Mouse (Mus musculus) splenic B cell, adult 2 months (primary cell): ENCODE results near the gene Adgrg1.

Experiments
- DNase-seq: peaks from one replicate; pipeline ENCODE4 v3.0.0-alpha.2; 2011; ENCODE audit warnings: low read depth, low spot score
- H3K27me3 ChIP-seq: 2 replicates; pipeline ENCODE4 v1.6.1; 2012; ENCODE audit warnings: mild to moderate bottlenecking, low read length, moderate library complexity, mixed read lengths; ENCODE audit not compliant: control insufficient read depth, poor library complexity, insufficient read depth, severe bottlenecking
- H3K36me3 ChIP-seq: 2 replicates; pipeline ENCODE4 v1.6.1; 2012; ENCODE audit warnings: mild to moderate bottlenecking, low read length, moderate library complexity, mixed read lengths; ENCODE audit not compliant: control insufficient read depth, poor library complexity, insufficient read depth, severe bottlenecking

Gene Adgrg1

GRCm38 (mm10) chr8:94962201-94962600, 12.3 kb upstream of the Adgrg1 start:
- Histone ChIP-seq H3K36me3 (no peaks in the 10 kb centered on the region), H3K27me3 (no peaks in the 10 kb centered on the region)
- DNase-seq: no peak

GRCm38 (mm10) chr8:94964828-94965227, 9.7 kb upstream of the Adgrg1 start:
- Histone ChIP-seq H3K27me3 (no peaks in the 10 kb centered on the region), H3K36me3 (no peaks in the 10 kb centered on the region)
- DNase-seq: no peak

DNA sequence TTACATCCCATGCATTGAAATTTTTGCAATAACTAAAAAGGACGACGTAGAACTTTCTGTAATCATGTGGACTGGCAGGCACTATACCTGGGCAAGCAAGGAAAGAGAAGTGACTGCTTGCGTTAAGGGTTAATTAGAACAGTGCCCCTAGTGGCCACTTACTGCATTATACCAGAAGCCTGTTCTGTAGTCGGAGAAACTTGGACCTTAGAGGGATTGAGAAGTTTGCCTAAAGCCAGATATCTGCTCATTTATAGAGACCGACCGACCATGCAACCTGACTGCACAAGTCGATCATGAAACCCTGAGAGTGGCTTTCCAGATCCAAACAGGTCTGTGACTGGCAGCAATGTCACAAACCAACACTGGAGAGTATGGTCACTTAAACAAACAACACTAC, 8.0 kb upstream of the Adgrg1 start:
- Histone ChIP-seq H3K36me3 (no peaks in the 10 kb centered on the region), H3K27me3 (no peaks in the 10 kb centered on the region)
- peak; percentile 80 for DNase-seq

- DNase-seq: no peak
- H3K36me3 ChIP-seq: no peaks in the 10 kb centered on the region
- H3K27me3 ChIP-seq: no peaks in the 10 kb centered on the region
Observed at GRCm38 (mm10) chr8:94967071-94967470, 7.5 kb upstream of the Adgrg1 start.

GRCm38 (mm10) chr8:94967554-94967953, 7.0 kb upstream of the Adgrg1 start:
- no peak for DNase-seq
- H3K27me3 ChIP-seq: no peaks in the 10 kb centered on the region
- no peaks in the 10 kb centered on the region for H3K36me3 ChIP-seq

DNA sequence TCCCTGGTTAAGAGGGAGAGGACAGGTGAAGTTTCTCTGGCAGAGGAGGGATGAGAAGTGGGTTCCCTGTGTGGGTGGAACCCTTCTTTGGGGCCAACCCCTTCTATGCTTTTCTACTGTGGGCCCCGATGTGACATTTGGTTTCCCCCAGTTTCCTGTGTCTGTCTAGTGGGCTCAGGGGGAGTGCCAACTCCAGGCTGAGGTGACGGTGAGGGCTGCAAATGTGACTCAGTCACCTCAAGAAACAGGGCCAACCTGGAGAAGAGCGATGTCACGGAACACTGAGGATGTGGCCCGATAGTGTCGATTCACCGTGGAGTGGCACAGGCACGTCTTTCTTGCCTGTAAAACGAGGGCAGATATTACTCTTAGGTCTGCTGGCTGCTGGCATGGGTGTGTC, 1.3 kb upstream of the Adgrg1 start:
- Histone ChIP-seq H3K27me3 (no peaks in the 10 kb centered on the region), H3K36me3 (no peaks in the 10 kb centered on the region)
- DNase-seq: no peak

DNA sequence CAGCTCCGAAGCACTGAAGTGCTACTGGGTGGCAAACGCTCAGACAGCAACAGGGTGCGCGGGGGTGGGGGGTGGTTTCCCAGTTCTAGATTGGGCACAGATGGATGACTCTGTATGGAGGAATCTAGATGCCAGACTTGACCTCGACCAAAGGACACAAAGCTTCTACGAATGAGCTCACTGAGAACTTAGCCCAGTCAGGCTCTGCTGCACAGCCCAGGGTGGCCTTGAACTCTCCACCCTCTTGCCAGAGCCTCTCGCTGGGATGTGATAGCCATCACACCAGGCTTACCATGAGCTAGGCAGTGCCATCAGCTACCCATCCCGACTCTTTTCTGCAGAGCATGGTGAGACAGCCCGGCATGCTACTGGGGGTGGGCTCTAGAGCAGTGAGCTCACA, 765 bp upstream of the Adgrg1 start:
- Histone ChIP-seq H3K36me3 (no peaks in the 10 kb centered on the region), H3K27me3 (no peaks in the 10 kb centered on the region)
- no peak for DNase-seq

DNA sequence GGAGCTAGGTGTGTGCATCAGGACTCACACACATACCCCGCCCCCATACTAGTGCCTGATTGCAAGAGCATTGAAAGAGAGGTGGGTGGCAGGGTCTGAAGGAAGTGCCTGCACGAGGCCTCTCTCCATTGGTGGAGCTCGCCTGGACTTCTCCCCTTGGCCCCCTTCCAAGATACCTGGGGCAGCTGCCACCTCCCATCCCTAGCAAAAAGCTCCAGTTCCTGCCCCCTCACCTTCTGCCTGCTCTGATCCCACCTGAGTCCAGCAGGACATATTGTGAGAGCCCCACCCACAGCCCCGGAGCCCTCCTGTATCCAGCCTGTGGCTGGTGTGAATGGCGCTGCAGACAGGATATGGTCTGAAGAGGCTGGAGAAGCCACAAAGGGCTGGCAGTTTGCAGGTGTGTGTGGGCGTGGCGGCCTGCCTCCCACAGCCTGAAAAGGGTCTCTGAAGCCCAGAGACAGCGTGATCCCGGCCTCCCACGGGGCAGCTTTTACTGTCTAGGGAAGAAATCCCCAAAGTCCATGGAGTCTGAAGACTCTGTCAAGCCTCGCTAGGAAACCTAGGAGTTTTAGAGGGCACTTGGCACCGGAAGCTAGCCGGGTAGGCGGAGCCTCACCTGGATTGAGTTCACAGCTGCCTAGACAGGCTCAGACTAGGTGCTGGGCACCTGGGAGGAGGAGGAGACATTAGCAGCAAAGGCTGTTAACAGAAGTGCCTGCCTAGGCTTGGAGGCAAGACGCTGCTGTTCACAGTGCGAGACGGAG, 2.3 kb downstream of the Adgrg1 start:
- no peaks in the 10 kb centered on the region for H3K36me3 ChIP-seq
- peak; percentile 35 for DNase-seq
- no peaks in the 10 kb centered on the region for H3K27me3 ChIP-seq

DNA sequence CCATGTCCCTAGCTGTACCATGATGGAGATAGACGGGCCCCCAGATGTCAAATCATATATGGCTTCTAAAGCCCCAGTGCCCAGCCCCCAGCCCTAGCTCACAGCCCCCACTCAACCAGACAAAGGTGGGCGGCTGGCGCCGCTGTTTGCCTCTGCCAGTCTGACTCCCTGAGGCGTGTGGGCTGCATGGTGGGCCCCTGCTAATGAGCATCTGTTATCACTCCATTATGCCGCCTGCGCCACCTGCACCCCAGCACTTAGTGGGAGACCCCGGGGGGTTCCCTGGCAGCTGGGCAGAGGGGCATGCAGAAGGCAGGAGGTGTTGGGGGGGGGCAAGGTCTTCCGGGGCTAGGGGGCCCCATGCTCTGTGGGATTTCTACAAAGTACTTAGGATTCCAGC, 3.6 kb downstream of the Adgrg1 start:
- Histone ChIP-seq H3K36me3 (no peaks in the 10 kb centered on the region), H3K27me3 (no peaks in the 10 kb centered on the region)
- no peak for DNase-seq

GRCm38 (mm10) chr8:94978593-94979319, 4.2 kb downstream of the Adgrg1 start:
- DNase-seq: peak; percentile 60
- Histone ChIP-seq H3K27me3 (no peaks in the 10 kb centered on the region), H3K36me3 (no peaks in the 10 kb centered on the region)

- no peak for DNase-seq
- Histone ChIP-seq H3K36me3 (no peaks in the 10 kb centered on the region), H3K27me3 (no peaks in the 10 kb centered on the region)
Observed at GRCm38 (mm10) chr8:94980176-94980575, 5.6 kb downstream of the Adgrg1 start.

- Histone ChIP-seq H3K36me3 (no peaks in the 10 kb centered on the region), H3K27me3 (no peaks in the 10 kb centered on the region)
- no peak for DNase-seq
Observed at GRCm38 (mm10) chr8:94980976-94981375, 6.4 kb downstream of the Adgrg1 start.

GRCm38 (mm10) chr8:94981848-94982247, 7.3 kb downstream of the Adgrg1 start:
- DNase-seq: no peak
- no peaks in the 10 kb centered on the region for H3K36me3 ChIP-seq
- H3K27me3 ChIP-seq: no peaks in the 10 kb centered on the region

DNA sequence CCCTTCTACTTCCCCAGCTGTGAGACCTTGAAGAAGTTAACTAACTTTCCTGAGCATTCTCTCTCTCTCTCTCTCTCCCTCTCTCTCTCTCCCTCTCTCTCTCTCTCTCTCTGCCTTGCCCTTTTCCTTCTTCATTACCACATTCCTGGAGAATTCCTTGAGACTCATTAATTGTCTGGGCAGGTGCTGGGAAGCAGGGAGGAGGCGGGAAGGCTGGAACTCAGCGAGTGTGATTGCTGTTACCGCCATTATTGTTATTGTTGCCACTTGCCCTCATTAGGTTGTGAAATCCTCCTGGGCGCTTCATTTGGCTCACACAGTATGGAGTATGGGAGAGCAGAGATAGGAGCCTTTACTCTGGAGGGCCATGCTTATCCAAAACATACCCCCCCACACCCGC, 8.6 kb downstream of the Adgrg1 start:
- no peaks in the 10 kb centered on the region for H3K36me3 ChIP-seq
- H3K27me3 ChIP-seq: no peaks in the 10 kb centered on the region
- no peak for DNase-seq

DNA sequence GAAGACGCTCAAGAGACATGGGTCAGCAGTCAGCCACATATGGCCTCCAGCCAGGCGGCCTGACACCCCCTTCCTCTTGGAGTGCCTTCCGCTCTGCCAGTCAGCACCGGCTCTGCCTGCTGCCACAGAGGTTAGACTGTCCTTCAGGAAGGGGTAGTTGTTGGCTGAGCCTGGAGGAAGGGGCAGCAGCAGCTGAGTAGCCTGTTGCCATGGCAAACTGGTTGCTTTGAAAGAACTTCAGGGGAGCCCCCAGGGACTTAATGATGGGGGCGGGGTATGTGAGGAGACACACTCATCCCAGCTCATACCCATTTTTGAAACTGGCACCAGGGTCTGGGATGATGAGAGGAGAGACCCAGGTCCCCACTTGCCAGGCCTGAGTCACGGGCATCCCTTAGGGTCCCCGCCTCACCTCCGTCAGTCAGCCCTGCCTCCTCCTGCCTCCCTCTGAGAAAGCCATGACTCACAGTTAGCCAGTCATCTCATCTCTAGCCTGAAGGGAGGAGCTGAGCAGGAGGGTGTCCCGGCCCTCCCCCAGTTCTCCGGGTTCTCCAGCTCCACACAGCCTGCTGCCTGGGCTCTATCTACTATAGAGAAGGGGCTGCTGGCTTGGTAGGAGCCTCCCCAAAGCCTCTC, 9.4 kb downstream of the Adgrg1 start:
- no peak for DNase-seq
- no peaks in the 10 kb centered on the region for H3K36me3 ChIP-seq
- H3K27me3 ChIP-seq: no peaks in the 10 kb centered on the region
